Mouse (Mus musculus): ENCODE measurements at regions not wholly inside any gene's neighbourhood (a gene's known extent, or its start where the extent isn't known, plus 50 kb on each side); places are given as distances from the start of the nearest gene placed in this dataset.
A peak's percentile ranks its signal among the peaks of the same experiment; 100 is the strongest.

GRCm38 (mm10) chr10:21456991-21457390, 79.9 kb downstream of the Aldh8a1 start:
- Histone ChIP-seq H3K4me1 (ENCODE audit: control insufficient read depth, insufficient read depth, low read length) (peaks cover 19% of the 10 kb centered on the region), H3K4me3 (ENCODE audit: low read depth, low read length) (no peak overlapping the region)

GRCm38 (mm10) chr10:21458608-21459007, 81.5 kb downstream of the Aldh8a1 start:
- Histone ChIP-seq H3K36me3 (ENCODE audit: control insufficient read depth, insufficient read depth, low read length) (no peaks in the 10 kb centered on the region), H3K9ac (ENCODE audit: low read depth, low read length) (no peak overlapping the region), H3K27ac (ENCODE audit: low read length) (no peak overlapping the region), H3K4me3 (ENCODE audit: low read depth, low read length) (no peak overlapping the region), H3K9me3 (replicated peaks; ENCODE audit: control insufficient read depth, low read length, poor library complexity, severe bottlenecking) (no peaks in the 10 kb centered on the region), H3K27me3 (ENCODE audit: control insufficient read depth, insufficient read depth, low read depth, low read length) (no peaks in the 10 kb centered on the region; the same call in 1 of the 2 replicates), H3K4me2 (ENCODE audit: low read length) (no peak overlapping the region), H3K4me1 (ENCODE audit: control insufficient read depth, insufficient read depth, low read length) (peaks cover 19% of the 10 kb centered on the region)
- ATAC-seq, result no peak

More at GRCm38 (mm10) chr10:21456991-21457390, 79.9 kb downstream of the Aldh8a1 start:
- Histone ChIP-seq H3K9ac (ENCODE audit: low read depth, low read length) (no peak overlapping the region), H3K4me2 (ENCODE audit: low read length) (no peak overlapping the region), H3K9me3 (replicated peaks; ENCODE audit: control insufficient read depth, low read length, poor library complexity, severe bottlenecking) (no peaks in the 10 kb centered on the region), H3K27me3 (ENCODE audit: control insufficient read depth, insufficient read depth, low read depth, low read length) (no peaks in the 10 kb centered on the region), H3K27ac (ENCODE audit: low read length) (peak overlapping the region; percentile 47), H3K36me3 (ENCODE audit: control insufficient read depth, insufficient read depth, low read length) (no peaks in the 10 kb centered on the region)
- ATAC-seq, result no peak
- WGBS, result 50% methylated on average over 6 of the region's 6 CpGs

- Histone ChIP-seq H3K27me3 (ENCODE audit: control insufficient read depth, insufficient read depth, low read depth, low read length) (no peaks in the 10 kb centered on the region; the same call in 1 of the 2 replicates), H3K9ac (ENCODE audit: low read depth, low read length) (no peak overlapping the region), H3K4me2 (ENCODE audit: low read length) (no peak overlapping the region), H3K4me1 (ENCODE audit: control insufficient read depth, insufficient read depth, low read length) (peaks cover 21% of the 10 kb centered on the region), H3K4me3 (ENCODE audit: low read depth, low read length) (no peak overlapping the region), H3K36me3 (ENCODE audit: control insufficient read depth, insufficient read depth, low read length) (no peaks in the 10 kb centered on the region), H3K27ac (ENCODE audit: low read length) (no peak overlapping the region), H3K9me3 (replicated peaks; ENCODE audit: control insufficient read depth, low read length, poor library complexity, severe bottlenecking) (no peaks in the 10 kb centered on the region)
- 33% methylated on average over 2 of the region's 2 CpGs for WGBS
- peak; percentile 21; the same call in 1 of the 2 replicates for ATAC-seq
These were observed 83.0 kb downstream of the Aldh8a1 start for GRCm38 (mm10) chr10:21460062-21460461.

- H3K9me3 ChIP-seq (replicated peaks; ENCODE audit: control insufficient read depth, low read length, poor library complexity, severe bottlenecking), result no peaks in the 10 kb centered on the region
- no peak overlapping the region for H3K4me2 ChIP-seq (ENCODE audit: low read length)
- H3K36me3 ChIP-seq (ENCODE audit: control insufficient read depth, insufficient read depth, low read length), result no peaks in the 10 kb centered on the region
- 74% methylated on average over 3 of the region's 3 CpGs for WGBS
- H3K4me3 ChIP-seq (ENCODE audit: low read depth, low read length), result no peak overlapping the region
- H3K4me1 ChIP-seq (ENCODE audit: control insufficient read depth, insufficient read depth, low read length), result peaks cover 9% of the 10 kb centered on the region; the same call in 1 of the 2 replicates
- no peak overlapping the region for H3K9ac ChIP-seq (ENCODE audit: low read depth, low read length)
- no peaks in the 10 kb centered on the region; the same call in 1 of the 2 replicates for H3K27me3 ChIP-seq (ENCODE audit: control insufficient read depth, insufficient read depth, low read depth, low read length)
- H3K27ac ChIP-seq (ENCODE audit: low read length), result no peak overlapping the region
- ATAC-seq, result no peak
These were observed 85.8 kb downstream of the Aldh8a1 start for GRCm38 (mm10) chr10:21462915-21463314.

- Histone ChIP-seq H3K9me3 (replicated peaks; ENCODE audit: control insufficient read depth, low read length, poor library complexity, severe bottlenecking) (no peaks in the 10 kb centered on the region), H3K9ac (ENCODE audit: low read depth, low read length) (no peak overlapping the region), H3K36me3 (ENCODE audit: control insufficient read depth, insufficient read depth, low read length) (no peaks in the 10 kb centered on the region), H3K4me2 (ENCODE audit: low read length) (peak overlapping the region; percentile 41), H3K4me1 (ENCODE audit: control insufficient read depth, insufficient read depth, low read length) (peaks cover 6% of the 10 kb centered on the region; the same call in 1 of the 2 replicates), H3K4me3 (ENCODE audit: low read depth, low read length) (no peak overlapping the region), H3K27me3 (ENCODE audit: control insufficient read depth, insufficient read depth, low read depth, low read length) (no peaks in the 10 kb centered on the region; the same call in 1 of the 2 replicates), H3K27ac (ENCODE audit: low read length) (no peak overlapping the region)
- ATAC-seq, result peak; percentile 81
- 3% methylated on average over 15 of the region's 15 CpGs for WGBS
These were observed 88.3 kb downstream of the Aldh8a1 start for GRCm38 (mm10) chr10:21465362-21465761.

GRCm38 (mm10) chr10:21465806-21466377, 88.8 kb downstream of the Aldh8a1 start:
- H3K36me3 ChIP-seq (ENCODE audit: control insufficient read depth, insufficient read depth, low read length), result no peaks in the 10 kb centered on the region
- no peak overlapping the region for H3K4me3 ChIP-seq (ENCODE audit: low read depth, low read length)
- H3K4me2 ChIP-seq (ENCODE audit: low read length), result no peak overlapping the region; the same call in 1 of the 2 replicates
- peaks cover 6% of the 10 kb centered on the region; the same call in 1 of the 2 replicates for H3K4me1 ChIP-seq (ENCODE audit: control insufficient read depth, insufficient read depth, low read length)
- 66% methylated on average over 7 of the region's 7 CpGs for WGBS
- H3K9me3 ChIP-seq (replicated peaks; ENCODE audit: control insufficient read depth, low read length, poor library complexity, severe bottlenecking), result no peaks in the 10 kb centered on the region
- H3K27me3 ChIP-seq (ENCODE audit: control insufficient read depth, insufficient read depth, low read depth, low read length), result peaks cover 3% of the 10 kb centered on the region; the same call in 1 of the 2 replicates
- H3K27ac ChIP-seq (ENCODE audit: low read length), result no peak overlapping the region
- no peak overlapping the region for H3K9ac ChIP-seq (ENCODE audit: low read depth, low read length)
- ATAC-seq, result 0 out of 2 replicates have a peak, but pooled peaks have one; percentile 46

- Histone ChIP-seq H3K4me2 (ENCODE audit: low read length) (no peak overlapping the region), H3K27ac (ENCODE audit: low read length) (no peak overlapping the region), H3K9ac (ENCODE audit: low read depth, low read length) (no peak overlapping the region), H3K4me1 (ENCODE audit: control insufficient read depth, insufficient read depth, low read length) (peaks cover 6% of the 10 kb centered on the region; the same call in 1 of the 2 replicates), H3K36me3 (ENCODE audit: control insufficient read depth, insufficient read depth, low read length) (no peaks in the 10 kb centered on the region), H3K9me3 (replicated peaks; ENCODE audit: control insufficient read depth, low read length, poor library complexity, severe bottlenecking) (no peaks in the 10 kb centered on the region), H3K27me3 (ENCODE audit: control insufficient read depth, insufficient read depth, low read depth, low read length) (peaks cover 3% of the 10 kb centered on the region; the same call in 1 of the 2 replicates), H3K4me3 (ENCODE audit: low read depth, low read length) (no peak overlapping the region)
- 6% methylated on average over 4 of the region's 4 CpGs for WGBS
- ATAC-seq, result no peak
These were observed 90.5 kb downstream of the Aldh8a1 start for GRCm38 (mm10) chr10:21467425-21468085.

GRCm38 (mm10) chr10:21468421-21468820, 91.3 kb downstream of the Aldh8a1 start:
- Histone ChIP-seq H3K9ac (ENCODE audit: low read depth, low read length) (no peak overlapping the region), H3K4me1 (ENCODE audit: control insufficient read depth, insufficient read depth, low read length) (peaks cover 6% of the 10 kb centered on the region; the same call in 1 of the 2 replicates), H3K27ac (ENCODE audit: low read length) (no peak overlapping the region), H3K9me3 (replicated peaks; ENCODE audit: control insufficient read depth, low read length, poor library complexity, severe bottlenecking) (no peaks in the 10 kb centered on the region), H3K4me2 (ENCODE audit: low read length) (no peak overlapping the region), H3K4me3 (ENCODE audit: low read depth, low read length) (no peak overlapping the region), H3K36me3 (ENCODE audit: control insufficient read depth, insufficient read depth, low read length) (no peaks in the 10 kb centered on the region), H3K27me3 (ENCODE audit: control insufficient read depth, insufficient read depth, low read depth, low read length) (0 out of 2 replicates have a peak, but pooled peaks cover 3% of the 10 kb centered on the region)
- WGBS, result 75% methylated on average over 10 of the region's 10 CpGs
- ATAC-seq, result no peak

GRCm38 (mm10) chr10:21469961-21470360, 92.9 kb downstream of the Aldh8a1 start:
- no peak for ATAC-seq
- H3K4me1 ChIP-seq (ENCODE audit: control insufficient read depth, insufficient read depth, low read length), result peaks cover 5% of the 10 kb centered on the region; the same call in 1 of the 2 replicates
- no peak overlapping the region for H3K4me2 ChIP-seq (ENCODE audit: low read length)
- H3K27me3 ChIP-seq (ENCODE audit: control insufficient read depth, insufficient read depth, low read depth, low read length), result 0 out of 2 replicates have a peak, but pooled peaks cover 3% of the 10 kb centered on the region
- no peak overlapping the region for H3K9ac ChIP-seq (ENCODE audit: low read depth, low read length)
- H3K9me3 ChIP-seq (replicated peaks; ENCODE audit: control insufficient read depth, low read length, poor library complexity, severe bottlenecking), result no peaks in the 10 kb centered on the region
- no peak overlapping the region for H3K27ac ChIP-seq (ENCODE audit: low read length)
- no peaks in the 10 kb centered on the region for H3K36me3 ChIP-seq (ENCODE audit: control insufficient read depth, insufficient read depth, low read length)
- no peak overlapping the region for H3K4me3 ChIP-seq (ENCODE audit: low read depth, low read length)
- 12% methylated on average over 1 of the region's 1 CpGs for WGBS
